Mouse (Mus musculus) thymus, adult 2 months (tissue): ENCODE results near the gene Pkp3.

Source experiments
- CTCF ChIP-seq: fragments of 200-500 bp; IDR thresholded peaks from 2 replicates; pipeline ENCODE4 v1.5.1; 2012; ENCODE audit warnings: mild to moderate bottlenecking, control low read depth, low read length, moderate library complexity, borderline replicate concordance; ENCODE audit not compliant: control insufficient read depth, poor library complexity, insufficient read depth; ENCODE audit errors: extremely low read depth
- POLR2A ChIP-seq: fragments of 200-500 bp; IDR thresholded peaks from 2 replicates; pipeline ENCODE4 v1.6.1; 2012; ENCODE audit warnings: mild to moderate bottlenecking, low read length, control low read depth, moderate library complexity; ENCODE audit not compliant: control insufficient read depth, poor library complexity, insufficient read depth; ENCODE audit errors: extremely low read depth

GRCm38 (mm10) chr7:141064576-141064975 is 13.4 kb upstream of the Pkp3 start:
- TF ChIP-seq POLR2A, result no peak
- TF ChIP-seq CTCF, result no peak
